Mouse (Mus musculus) gastrocnemius, postnatal 4 days (tissue): ENCODE data around the gene Dock4. TPM values are rescaled to one million over a fixed set of nuclear protein-coding genes. Genes with fewer than 3 reads are reported as not detected.

Experiments
- DNase-seq, 2 experiments: peaks; one replicate each; pipeline ENCODE4 v3.0.0; 2021 to 2022; ENCODE audit warnings: low spot score in 2 of 2, mixed read lengths in 2 of 2
- total RNA-seq, 2 experiments: library from RNA; stranded (reverse); gene quantifications; 2 replicates each; pipeline ENCODE4 v1.2.3; 2021

The Dock4 gene
- total RNA-seq, 2 experiments from 2014 or later = 20.7 to 23.4 TPM

GRCm38 (mm10) chr12:40637427-40637826 lies 191.7 kb downstream of the Dock4 start:
- no peak for DNase-seq

GRCm38 (mm10) chr12:40645869-40646268 lies 200.1 kb downstream of the Dock4 start:
- DNase-seq = no peak

DNA sequence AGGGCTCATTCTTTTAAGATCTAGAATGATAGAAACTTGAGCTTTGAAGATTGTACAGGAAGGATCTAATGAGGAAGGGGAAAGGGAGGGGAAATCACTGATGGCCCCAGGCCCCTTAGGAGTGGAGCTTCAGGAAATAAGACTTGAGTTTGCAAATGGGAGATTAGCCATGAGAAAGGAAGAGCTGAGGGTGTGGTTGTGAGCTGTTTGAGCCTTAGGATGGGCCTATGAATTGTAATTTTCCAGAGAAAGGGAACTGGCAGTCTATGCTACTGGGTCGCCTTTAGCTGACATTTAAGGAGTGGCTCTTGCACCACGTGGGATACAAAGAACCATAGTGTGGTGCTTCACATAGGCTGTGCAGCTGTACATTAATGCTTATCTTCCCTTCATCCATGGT lies 208.6 kb downstream of the Dock4 start:
- no peak for DNase-seq

GRCm38 (mm10) chr12:40655861-40656260 lies 210.1 kb downstream of the Dock4 start:
- DNase-seq = no peak

- no peak for DNase-seq
These were observed 210.7 kb downstream of the Dock4 start for GRCm38 (mm10) chr12:40656438-40656837.

DNA sequence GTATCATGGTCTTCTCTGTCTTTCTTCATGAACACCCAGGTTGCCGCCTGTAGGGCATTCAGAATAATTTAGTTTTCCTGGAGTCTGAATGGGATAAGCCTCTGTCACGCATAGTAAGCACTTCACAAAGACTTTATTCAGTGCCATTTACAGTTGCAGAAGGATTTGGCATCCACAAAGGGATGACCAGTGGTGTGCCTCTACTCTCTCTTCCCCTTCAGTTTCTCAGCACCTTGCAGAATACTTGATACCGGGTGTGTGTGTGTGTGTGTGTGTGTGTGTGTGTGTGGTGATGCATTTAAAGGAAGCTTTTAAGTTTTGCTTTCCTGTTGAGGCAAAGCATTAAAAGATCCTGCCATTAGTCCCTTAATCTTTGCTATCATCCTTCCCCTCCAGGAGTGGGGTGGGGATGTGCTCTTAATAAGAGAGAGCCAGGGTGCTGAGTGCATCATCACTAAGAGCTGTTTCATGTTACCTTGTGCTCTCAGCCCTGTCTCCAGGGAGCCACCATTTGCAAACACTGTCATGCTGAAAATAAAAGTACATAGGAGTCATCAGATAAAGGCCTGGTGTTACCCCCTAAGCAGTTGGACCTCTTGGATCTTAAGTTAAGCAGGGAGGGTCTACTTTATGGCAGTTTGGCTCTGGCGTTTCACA lies 211.6 kb downstream of the Dock4 start:
- no peak for DNase-seq

- no peak for DNase-seq
These were observed 213.9 kb downstream of the Dock4 start for GRCm38 (mm10) chr12:40659689-40660088.

DNA sequence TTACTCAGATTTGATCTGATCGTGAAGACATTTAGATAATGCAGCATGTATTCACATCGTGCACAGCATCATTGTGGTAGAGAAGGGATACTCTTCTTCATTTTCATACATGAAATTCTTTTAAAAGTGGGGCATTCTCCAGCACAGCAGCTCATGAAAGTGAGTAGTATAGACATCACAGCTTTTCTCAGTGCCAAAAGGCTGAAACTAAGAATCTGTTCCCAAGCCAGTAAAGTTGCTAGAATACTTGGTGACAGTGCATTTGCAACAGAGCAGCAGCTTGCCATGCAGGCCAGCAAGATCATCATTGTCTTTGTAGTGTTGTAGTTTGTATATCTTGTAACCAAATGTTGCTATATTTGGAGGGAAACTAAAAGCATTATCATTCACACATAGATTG lies 223.7 kb downstream of the Dock4 start:
- no peak for DNase-seq

GRCm38 (mm10) chr12:40670766-40671165 lies 225.0 kb downstream of the Dock4 start:
- no peak for DNase-seq

DNA sequence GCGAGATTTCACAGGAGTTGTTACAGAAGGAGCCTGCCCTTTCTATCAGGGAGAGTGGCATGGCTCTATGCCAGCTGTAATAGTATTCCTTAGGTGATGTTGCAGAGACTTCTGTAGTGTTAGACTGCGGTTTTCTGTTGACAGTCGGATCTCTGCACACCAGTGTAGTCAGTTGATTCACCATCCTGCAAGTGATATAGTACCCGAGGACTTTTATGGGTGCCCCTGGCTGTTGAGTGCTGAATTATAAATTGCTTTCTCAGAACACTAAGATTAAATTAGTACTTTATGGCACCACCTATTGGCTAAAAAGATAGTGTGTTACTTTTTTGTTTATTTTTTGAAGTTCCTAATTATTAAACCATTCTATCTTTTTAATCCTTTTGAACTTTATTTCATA lies 234.0 kb downstream of the Dock4 start:
- DNase-seq = no peak

GRCm38 (mm10) chr12:40680551-40680950 lies 234.8 kb downstream of the Dock4 start:
- no peak for DNase-seq

DNA sequence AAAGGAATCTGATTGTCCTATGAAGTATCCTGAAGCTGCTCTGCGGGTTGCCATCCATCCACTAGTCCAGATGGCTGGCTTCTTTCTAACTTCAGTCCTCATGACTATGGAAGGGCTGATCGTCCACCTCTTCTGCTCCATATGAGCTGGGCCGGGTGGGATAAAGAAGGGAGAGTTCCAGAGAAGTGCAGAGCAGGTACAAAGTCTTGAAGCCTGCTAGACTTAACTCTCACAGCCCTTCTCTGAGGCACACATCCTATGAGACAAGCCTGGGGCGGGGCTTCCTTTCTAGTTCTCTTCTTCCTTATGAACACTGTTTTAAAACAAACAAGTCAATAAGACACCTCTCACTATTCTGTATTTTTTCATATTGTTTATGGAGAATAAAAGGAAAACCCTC lies 245.7 kb downstream of the Dock4 start:
- DNase-seq = no peak

DNA sequence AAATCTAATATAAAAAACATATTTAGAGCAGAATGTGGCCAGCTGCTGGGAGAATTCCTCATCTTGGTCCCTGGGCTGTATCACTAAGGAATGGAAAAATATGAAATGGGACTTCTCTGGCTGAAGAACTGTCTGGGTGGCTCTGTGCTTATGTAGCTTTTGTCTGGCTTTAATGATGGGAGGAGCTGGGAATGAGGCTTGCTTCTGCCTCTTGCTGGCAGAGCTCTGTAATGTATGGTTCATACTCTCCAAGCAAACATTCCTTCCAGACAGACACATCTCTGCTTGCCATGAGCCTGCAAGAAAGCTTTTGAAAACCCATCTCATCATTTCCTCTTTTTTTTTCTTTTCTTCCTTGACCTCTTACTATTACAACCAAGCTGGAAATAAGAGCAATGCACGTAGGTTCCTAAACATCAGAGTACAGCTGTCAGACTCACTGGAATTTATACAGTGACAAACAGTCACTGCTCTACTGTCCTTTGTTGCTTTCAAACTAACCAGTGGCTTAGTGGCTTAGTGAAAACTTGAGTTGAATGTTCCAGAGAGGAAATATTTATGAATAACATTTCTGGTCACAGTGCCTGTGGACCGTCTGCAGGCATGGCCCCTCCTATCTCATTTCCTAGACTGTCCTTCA lies 248.4 kb downstream of the Dock4 start:
- DNase-seq = no peak

- DNase-seq = no peak
These were observed 252.6 kb downstream of the Dock4 start for GRCm38 (mm10) chr12:40698330-40698729.

GRCm38 (mm10) chr12:40702233-40702792 lies 256.6 kb downstream of the Dock4 start:
- no peak for DNase-seq

- DNase-seq = no peak
These were observed 258.5 kb downstream of the Dock4 start for GRCm38 (mm10) chr12:40704296-40704695.

DNA sequence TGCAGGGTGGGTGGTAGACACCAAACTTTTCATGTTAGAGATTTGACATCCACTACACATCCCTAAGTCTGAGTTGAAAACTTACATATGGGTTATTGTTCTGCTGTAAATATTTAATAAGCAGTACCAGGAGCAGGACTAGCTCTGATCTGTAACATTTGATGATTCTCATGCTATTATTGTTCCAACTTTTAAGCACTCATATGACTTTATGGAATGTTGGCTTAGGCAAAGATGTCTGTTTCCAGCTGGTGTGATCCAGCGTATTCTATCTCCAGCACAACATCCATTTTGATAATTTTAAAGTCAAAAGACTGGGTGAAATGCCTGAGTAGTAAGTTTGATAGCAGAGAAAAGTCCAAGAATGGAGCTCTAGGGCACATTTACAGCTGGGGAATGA lies 261.4 kb downstream of the Dock4 start:
- no peak for DNase-seq

DNA sequence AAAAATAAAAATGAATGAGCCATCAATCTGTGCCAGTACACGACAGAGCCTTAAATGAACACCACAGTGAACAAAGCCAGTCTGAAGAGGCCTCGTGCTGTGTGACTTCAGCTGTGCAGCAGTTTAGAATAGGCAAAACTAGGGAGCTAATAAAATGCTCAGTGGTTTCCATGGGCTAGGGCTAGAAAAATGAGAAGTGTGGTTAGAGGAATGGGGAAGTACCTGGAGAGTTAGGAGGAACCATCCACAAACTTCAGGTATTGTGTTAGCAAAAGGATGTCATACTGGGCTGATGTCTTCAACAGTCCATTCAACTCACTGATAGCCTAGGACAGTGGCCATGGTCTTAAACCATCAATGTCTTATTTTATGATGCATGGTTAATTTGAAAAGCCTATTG lies 263.3 kb downstream of the Dock4 start:
- no peak for DNase-seq

- no peak for DNase-seq
These were observed 266.5 kb downstream of the Dock4 start for GRCm38 (mm10) chr12:40712235-40712634.

GRCm38 (mm10) chr12:40714288-40714687 lies 268.5 kb downstream of the Dock4 start:
- DNase-seq = no peak

DNA sequence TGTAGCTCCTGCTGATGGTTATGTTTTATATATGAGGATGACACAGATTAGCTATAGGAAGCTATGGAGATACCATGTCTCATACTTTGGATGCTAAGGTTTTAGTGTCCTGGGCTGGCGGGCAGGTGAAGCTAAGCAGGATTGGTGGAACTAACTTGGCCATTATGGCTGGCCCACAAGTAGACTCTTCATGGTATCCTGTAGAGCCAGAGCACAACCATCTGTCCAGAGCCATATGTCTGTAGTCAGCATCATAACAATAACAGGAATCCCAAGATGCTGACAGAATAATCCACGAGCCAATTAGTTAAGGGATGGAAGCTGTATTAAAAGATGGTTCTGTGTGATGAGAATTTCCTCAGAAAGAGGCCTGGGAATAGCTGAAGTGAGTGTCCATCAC lies 269.4 kb downstream of the Dock4 start:
- DNase-seq = no peak

DNA sequence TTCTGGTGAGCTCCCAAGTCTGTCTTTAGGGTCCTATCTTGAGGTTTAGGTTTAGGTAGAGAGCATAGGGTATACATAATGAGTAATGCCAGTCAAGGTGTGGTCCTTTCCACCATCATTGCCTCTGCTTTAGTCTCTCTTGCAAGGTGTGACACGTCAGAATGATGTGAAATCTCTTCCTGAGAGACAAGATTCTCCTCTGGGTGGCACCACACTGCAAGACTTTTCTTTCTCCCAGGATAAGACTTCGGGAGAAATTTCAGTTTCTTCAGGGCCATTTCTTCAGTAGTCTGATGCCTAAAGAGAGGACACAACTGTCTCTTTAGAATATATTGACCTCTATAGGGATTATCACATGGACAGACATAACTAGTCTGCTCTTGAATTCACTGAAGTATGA lies 282.6 kb downstream of the Dock4 start:
- no peak for DNase-seq

- no peak for DNase-seq
These were observed 285.0 kb downstream of the Dock4 start for GRCm38 (mm10) chr12:40730756-40731155.
